Mouse (Mus musculus) kidney, postnatal 36 days (tissue): ENCODE data around the gene Arsb.
"Not testable (repeated sequence)": the region's sequence is repeated elsewhere in the genome, so short reads cannot be mapped to it uniquely, and the experiment has no call there.

Experiments used
- DNase-seq, 2 experiments: peaks; one replicate each; pipeline ENCODE4 v3.0.0; 2021 to 2022; ENCODE audit warnings: mixed read lengths in 2 of 2

Gene Arsb

DNA sequence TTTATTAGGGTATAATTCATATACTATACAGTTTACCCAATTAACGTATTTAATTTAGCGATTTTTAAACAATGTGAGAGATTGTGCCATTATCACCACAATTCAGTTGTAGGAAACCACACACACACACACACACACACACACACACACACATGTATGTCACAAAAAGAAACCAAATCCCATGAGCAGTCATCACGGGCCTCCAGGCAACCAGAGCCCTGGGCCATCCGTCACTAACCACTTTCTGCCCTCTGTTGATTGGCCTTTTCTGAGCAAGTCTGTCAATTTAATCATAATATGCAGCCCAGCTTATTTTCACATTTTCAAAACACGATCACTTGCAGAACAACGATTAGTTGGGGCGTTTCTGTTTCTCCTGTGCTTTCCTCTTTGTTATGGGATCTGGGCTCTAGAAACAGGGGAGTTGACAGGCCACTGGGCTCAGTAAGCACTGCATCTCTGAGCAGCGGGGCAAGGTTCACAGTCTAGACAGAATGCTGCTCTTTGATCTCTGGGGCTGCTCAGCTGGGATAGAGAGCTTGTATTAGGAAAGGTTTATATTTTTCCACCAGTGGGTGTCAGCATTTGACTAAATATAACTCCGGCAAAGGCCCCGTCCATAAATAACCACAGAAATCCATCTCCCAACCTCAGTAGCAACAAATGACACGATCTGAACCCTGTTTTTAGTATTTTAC lies 21.7 kb downstream of the Arsb start:
- peak; percentile 72 to 78 for DNase-seq

GRCm38 (mm10) chr13:93793643-93794182 lies 22.3 kb downstream of the Arsb start:
- DNase-seq, result no peak

DNA sequence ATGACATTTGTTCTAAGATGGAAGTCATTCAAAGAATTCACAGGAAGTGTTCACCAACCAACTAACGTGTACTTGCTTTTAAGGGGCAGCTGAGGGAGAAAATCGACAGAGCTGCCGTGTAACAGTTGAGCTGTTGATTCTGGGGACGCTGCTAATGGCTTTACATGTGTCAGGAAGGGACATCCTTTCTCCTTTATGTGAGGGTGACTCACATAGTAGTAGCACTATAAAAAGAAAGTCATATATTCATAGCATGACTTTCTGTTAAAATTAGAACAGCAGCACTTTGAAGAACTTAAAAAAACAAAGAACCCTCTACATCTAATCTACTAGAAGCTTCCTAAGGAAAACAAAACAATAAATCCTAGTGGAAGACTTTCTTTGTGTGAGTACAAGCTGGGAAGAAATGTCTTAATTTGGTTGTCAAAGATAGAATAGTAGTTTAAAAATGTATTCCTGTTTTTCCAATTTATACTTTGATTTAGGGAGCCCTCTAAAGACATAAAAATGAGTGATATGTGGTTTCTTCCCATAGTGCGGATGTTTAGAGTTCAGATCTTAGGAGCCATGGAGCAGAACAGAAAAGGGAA lies 25.7 kb downstream of the Arsb start:
- DNase-seq, result no peak

GRCm38 (mm10) chr13:93810311-93810710 lies 38.9 kb downstream of the Arsb start:
- not testable (repeated sequence) for DNase-seq

GRCm38 (mm10) chr13:93814081-93814480 lies 42.7 kb downstream of the Arsb start:
- DNase-seq, result no peak

- DNase-seq, result no peak
Observed at GRCm38 (mm10) chr13:93814676-93815075, 43.2 kb downstream of the Arsb start.

DNA sequence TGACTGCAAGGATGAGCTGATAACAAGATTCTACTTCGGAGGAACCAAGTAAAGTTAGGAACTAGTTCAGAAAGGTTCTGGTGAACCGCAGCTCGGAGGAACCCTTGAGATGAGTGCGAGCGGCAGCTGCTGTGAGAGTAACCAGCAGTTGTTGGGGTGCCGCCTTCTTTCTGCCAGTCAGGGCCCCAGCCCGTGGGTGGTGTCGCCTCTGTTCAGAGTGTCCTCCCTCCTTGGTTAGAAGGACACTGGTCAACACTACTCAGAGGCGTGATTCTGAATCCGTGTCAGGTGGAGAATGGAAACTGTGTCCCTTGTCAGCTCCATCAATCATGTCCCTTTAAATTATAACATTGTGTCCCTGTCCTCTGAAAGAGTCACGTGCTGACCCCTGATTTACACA lies 43.7 kb downstream of the Arsb start:
- DNase-seq, result no peak

DNA sequence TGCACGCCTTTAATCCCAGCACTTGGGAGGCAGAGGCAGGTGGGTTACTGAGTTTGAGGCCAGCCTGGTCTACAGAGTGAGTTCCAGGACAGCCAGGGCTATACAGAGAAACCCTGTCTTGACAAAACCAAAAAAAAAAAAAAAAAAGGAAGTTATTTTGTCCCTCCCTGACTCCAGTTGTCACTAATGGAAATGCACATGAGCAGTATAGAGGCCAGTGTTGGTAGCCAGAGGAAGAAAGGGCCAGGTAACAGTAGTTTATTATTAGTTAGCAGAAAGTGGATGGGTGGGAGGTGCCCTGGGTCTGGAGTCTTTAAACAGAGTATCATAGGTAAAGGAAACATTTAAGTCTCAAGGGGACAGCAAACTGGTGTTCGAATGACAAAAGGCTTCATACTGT lies 44.7 kb downstream of the Arsb start:
- no peak for DNase-seq

DNA sequence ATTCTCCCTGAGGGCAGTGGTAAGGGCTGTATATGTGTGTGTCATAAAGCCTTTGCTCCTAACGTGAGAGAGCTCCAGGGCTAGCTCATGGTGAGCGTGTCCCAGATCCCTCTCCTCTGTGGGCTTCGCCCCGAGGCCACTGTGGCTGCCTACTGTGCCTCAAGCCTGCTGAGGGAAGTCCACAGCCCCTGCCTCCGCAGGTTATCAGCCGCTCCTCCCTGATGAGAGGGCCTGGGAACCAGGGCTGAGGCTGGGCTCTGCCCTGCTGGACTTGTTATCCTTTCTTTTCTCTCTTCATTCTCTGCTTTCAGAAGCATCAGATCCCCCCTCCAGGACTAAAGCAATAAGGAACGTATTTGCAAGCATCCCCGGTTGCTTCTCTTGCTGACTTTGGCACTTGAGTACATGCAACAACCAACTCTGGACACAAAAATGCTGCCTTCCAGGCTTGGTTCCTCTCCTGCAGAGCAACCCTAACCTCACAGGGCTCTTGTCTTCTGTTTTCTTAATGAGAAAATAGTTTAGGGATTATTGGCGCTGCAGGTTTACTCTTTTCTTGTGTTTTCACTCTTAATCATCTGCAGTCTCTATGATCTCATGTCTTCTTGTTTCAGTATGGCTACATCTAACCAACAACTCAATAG lies 45.4 kb downstream of the Arsb start:
- no peak for DNase-seq

DNA sequence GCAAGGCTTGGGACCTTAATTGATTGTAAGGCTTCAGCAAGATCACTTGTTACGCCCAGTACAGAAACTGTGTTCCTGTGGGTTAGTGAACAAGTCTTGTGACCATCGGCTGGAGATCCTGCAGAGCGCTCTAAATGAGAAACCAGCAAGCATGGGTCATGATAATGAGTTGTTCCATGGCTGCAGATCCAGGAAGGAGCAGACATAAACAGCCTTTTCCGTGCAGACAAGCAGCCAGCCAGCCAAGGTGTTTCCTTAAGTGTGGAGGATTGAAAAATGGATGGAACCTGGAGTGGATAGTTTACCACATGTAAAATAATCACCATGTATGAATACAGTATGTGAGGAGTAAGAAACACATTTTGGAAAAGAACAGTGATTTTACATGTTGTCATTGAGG lies 48.7 kb downstream of the Arsb start:
- DNase-seq, result no peak

DNA sequence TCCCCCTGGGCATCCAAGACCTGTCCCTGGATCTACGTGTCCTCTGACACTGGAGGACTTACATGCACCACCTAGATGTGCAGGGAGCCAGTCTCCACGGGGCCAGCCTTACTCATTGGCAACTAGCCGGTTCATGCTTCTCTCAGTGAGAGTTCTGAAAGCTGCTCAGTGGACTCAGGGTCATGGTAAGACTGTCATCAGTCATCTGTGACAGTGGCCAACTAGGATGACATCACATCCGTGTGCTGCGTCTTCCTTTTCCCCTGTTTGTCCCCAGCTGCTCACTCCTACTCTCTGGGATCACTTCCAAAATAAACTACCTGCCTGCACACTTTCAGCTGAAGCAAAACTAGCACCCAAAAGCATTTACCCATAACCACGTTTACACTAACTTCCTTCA lies 50.6 kb downstream of the Arsb start:
- DNase-seq, result peak; percentile 55 to 63

GRCm38 (mm10) chr13:93825792-93826558 lies 54.5 kb downstream of the Arsb start:
- no peak for DNase-seq

DNA sequence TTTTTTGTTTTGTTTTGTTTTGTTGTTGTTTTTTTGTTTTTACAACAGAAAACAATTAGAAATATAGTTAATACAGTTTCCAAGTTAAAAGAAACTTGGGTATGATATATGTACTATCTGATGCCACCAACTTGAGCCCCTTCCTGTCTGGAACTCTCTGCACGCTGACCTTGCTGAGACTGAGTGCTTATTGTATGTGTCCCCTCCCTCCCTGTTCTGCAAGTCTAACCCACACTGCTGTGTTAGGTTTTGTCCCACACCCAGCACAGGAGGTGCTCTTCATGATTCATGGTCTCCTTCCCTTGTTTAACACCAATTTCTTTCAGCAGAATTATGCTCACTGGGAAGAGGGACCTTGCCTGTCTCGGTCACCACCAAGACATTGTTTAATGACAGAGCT lies 56.3 kb downstream of the Arsb start:
- DNase-seq, result no peak

- peak in 1 of 2 experiments; percentile 40 for DNase-seq
Observed at GRCm38 (mm10) chr13:93829565-93830293, 58.3 kb downstream of the Arsb start.

- no peak for DNase-seq
Observed at GRCm38 (mm10) chr13:93830294-93830645, 58.8 kb downstream of the Arsb start.

DNA sequence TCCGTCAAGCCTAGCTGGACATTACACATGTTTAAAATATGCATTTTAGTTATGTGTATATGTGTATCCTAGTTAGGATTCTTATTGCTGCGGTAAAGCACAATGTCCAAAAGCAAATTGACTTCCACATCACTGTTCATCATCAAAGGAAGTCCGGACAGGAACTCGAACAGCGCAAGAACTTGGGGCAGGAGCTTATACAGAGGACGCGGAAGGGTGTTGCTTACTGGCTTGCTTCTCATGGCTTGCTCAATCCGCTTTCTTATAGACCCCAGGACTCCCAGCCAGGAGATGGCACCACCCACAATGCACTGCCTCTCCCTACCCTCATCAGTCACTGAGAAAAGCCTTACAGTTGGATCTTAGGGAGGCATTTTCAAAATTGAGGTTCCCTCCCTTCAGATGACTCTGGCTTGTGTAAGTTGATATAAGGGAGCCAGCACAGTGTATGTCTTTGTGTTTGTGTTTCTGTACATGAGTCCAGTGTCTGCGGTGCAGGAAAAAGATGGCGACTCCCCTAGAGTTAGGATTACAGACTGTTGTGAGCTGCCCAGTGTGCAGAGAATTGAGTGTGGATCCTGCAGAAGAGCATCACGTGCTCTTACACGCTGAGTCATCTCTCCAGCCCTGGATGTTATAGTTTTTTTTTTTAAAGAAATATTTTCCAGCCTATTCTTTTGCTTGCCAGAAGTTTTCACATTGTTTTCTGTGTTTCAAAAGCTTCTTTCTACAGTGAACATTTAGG lies 66.2 kb downstream of the Arsb start:
- DNase-seq, result no peak

DNA sequence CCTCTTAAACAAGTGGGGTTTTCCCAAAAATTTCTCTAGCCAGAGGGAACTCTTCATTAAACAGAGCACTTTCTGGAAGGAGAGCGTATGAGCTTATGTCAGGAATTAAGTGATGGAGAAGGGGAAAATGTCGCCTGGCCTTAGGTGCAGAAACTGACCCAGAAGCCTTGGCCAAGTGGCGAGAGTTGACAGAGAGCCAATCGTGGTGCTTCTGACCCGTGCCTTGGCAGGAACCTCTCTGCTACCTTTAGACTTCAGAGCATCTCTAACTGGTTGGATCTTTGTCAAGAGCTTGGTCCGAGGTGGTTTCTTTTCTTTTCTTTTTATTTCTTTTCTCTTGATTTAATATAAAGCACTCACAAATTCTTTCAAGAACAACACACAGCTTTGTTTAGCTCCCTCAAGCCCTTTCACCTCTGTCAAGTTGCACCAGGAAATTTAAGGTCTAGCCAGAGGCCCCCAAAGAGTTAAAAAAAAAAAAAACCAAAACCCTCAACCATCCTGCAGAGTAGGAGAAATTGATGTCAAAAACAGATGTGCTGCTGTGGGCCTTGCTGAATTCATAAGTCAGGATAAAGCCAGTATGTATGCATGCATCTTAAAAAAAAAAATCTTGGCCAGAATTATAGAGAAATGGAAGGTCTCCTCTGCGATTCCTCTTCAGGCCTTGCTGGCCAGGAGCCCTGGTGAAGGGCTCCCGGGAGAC lies 67.2 kb downstream of the Arsb start:
- DNase-seq, result peak; percentile 59 to 77

GRCm38 (mm10) chr13:93839137-93839630 lies 67.8 kb downstream of the Arsb start:
- DNase-seq, result no peak

GRCm38 (mm10) chr13:93839721-93840120 lies 68.3 kb downstream of the Arsb start:
- no peak for DNase-seq

GRCm38 (mm10) chr13:93840146-93840545 lies 68.7 kb downstream of the Arsb start:
- DNase-seq, result no peak
